8 mouse cellular contexts compared by ENCODE assay signal in genomic region chr2:116068901-116069300, GRCm38 (mm10). TPM values are rescaled to one million over a fixed set of nuclear protein-coding genes. Genes with fewer than 3 reads are reported as not detected.
DNase-seq lines count a peak whose midpoint lies in the region; ATAC-seq and TF ChIP-seq lines count a peak whose summit lies in the region.

No protein-coding gene starts in this region.

- H3K27me3 ChIP-seq in kidney, embryonic 14.5 days (ENCODE audit: control insufficient read depth, insufficient read depth, low read length) = no peaks in the 10 kb centered on the region
- H3K27me3 ChIP-seq in hindbrain, postnatal 0 days (ENCODE audit: insufficient read depth, low read length) = peaks cover 21% of the 10 kb centered on the region
- H3K27me3 ChIP-seq in midbrain, postnatal 0 days (ENCODE audit: insufficient read depth, low read length) = peaks cover 7% of the 10 kb centered on the region

- H3K4me2 ChIP-seq in kidney, embryonic 14.5 days (replicated peaks; ENCODE audit: low read depth, low read length) = peak overlapping the region; percentile 74
- peak overlapping the region; percentile 72 for H3K4me2 ChIP-seq in hindbrain, postnatal 0 days (ENCODE audit: low read depth, low read length)
- H3K4me2 ChIP-seq in midbrain, postnatal 0 days (ENCODE audit: low read depth, low read length, poor library complexity, severe bottlenecking) = peak overlapping the region; percentile 74

- peak overlapping the region; percentile 91 for H3K9ac ChIP-seq in kidney, embryonic 14.5 days (ENCODE audit: low read depth, low read length)
- peak overlapping the region; percentile 56 for H3K9ac ChIP-seq in hindbrain, postnatal 0 days (replicated peaks; ENCODE audit: low read length)
- peak overlapping the region; percentile 54 for H3K9ac ChIP-seq in midbrain, postnatal 0 days (replicated peaks; ENCODE audit: low read length, poor library complexity, severe bottlenecking)

- no peak for DNase-seq in kidney, postnatal 36 days
- DNase-seq in hindbrain, postnatal 0 days (ENCODE audit: low spot score) = no peak
- no peak for DNase-seq in midbrain, postnatal 0 days (ENCODE audit: low spot score)
- DNase-seq in frontal cortex, postnatal 25 days (ENCODE audit: low spot score in 2 of 2) = no peak
- no peak for DNase-seq in testis, postnatal 10 days (ENCODE audit: low spot score)
- DNase-seq in B cell, adult 2 months = no peak

- no peak for TF ChIP-seq CTCF in embryonic fibroblast, embryonic 13.5 days (IDR thresholded peaks at IDR 0.05; ENCODE audit: borderline replicate concordance, insufficient read depth, low read length)
- TF ChIP-seq CTCF in hindbrain, postnatal 0 days (IDR thresholded peaks at IDR 0.05; ENCODE audit: low read depth) = no peak
- no peak for TF ChIP-seq CTCF in midbrain, postnatal 0 days (IDR thresholded peaks at IDR 0.05)

- ATAC-seq in kidney, embryonic 14.5 days (ENCODE audit: low FRiP score, low TSS enrichment) = no peak
- no peak for ATAC-seq in hindbrain, postnatal 0 days
- ATAC-seq in midbrain, postnatal 0 days (ENCODE audit: low FRiP score) = no peak

- H3K27ac ChIP-seq in kidney, embryonic 14.5 days (ENCODE audit: low read depth, low read length) = peak overlapping the region; percentile 99
- H3K27ac ChIP-seq in embryonic fibroblast, embryonic 13.5 days (ENCODE audit: insufficient read depth, low read length) = 0 out of 2 replicates have a peak overlapping the region, but pooled peaks have one; percentile 16
- H3K27ac ChIP-seq in hindbrain, postnatal 0 days = peak overlapping the region; percentile 69
- peak overlapping the region; percentile 68 for H3K27ac ChIP-seq in midbrain, postnatal 0 days (ENCODE audit: low read depth, low read length)

- H3K9me3 ChIP-seq in kidney, embryonic 14.5 days (ENCODE audit: control insufficient read depth, low read length) = no peaks in the 10 kb centered on the region
- H3K9me3 ChIP-seq in hindbrain, postnatal 0 days (ENCODE audit: low read length) = no peaks in the 10 kb centered on the region
- no peaks in the 10 kb centered on the region for H3K9me3 ChIP-seq in midbrain, postnatal 0 days (ENCODE audit: low read length)

- 0 out of 2 replicates have a peak, but pooled peaks cover 1% of the 10 kb centered on the region for H3K4me1 ChIP-seq in kidney, embryonic 14.5 days (ENCODE audit: control insufficient read depth, insufficient read depth, low read length)
- H3K4me1 ChIP-seq in embryonic fibroblast, embryonic 13.5 days (ENCODE audit: control insufficient read depth, insufficient read depth, low read length) = no peaks in the 10 kb centered on the region
- no peaks in the 10 kb centered on the region for H3K4me1 ChIP-seq in hindbrain, postnatal 0 days (ENCODE audit: insufficient read depth, low read length)
- no peaks in the 10 kb centered on the region for H3K4me1 ChIP-seq in midbrain, postnatal 0 days (ENCODE audit: insufficient read depth, low read length)

- peaks cover 2% of the 10 kb centered on the region; the same call in 1 of the 2 replicates for H3K36me3 ChIP-seq in kidney, embryonic 14.5 days (ENCODE audit: control insufficient read depth, insufficient read depth, low read length)
- no peaks in the 10 kb centered on the region for H3K36me3 ChIP-seq in hindbrain, postnatal 0 days (ENCODE audit: insufficient read depth, low read length)
- no peaks in the 10 kb centered on the region for H3K36me3 ChIP-seq in midbrain, postnatal 0 days (ENCODE audit: insufficient read depth, low read length)

- peak overlapping the region; percentile 72 for H3K4me3 ChIP-seq in kidney, embryonic 14.5 days (ENCODE audit: low read length)
- H3K4me3 ChIP-seq in embryonic fibroblast, embryonic 13.5 days (ENCODE audit: insufficient read depth, low read length) = peak overlapping the region; percentile 51
- peak overlapping the region; percentile 51 for H3K4me3 ChIP-seq in hindbrain, postnatal 0 days (ENCODE audit: low read length)
- peak overlapping the region; percentile 56 for H3K4me3 ChIP-seq in midbrain, postnatal 0 days (ENCODE audit: low read depth, low read length)

- no peak for TF ChIP-seq POLR2A in embryonic fibroblast, embryonic 13.5 days (IDR thresholded peaks at IDR 0.05; ENCODE audit: low read depth, low read length)

- 7% methylated on average over 7 of the region's 7 CpGs for WGBS in kidney, embryonic 14.5 days
- 18% methylated on average over 7 of the region's 7 CpGs for WGBS in hindbrain, postnatal 0 days
- 30% methylated on average over 7 of the region's 7 CpGs for WGBS in midbrain, postnatal 0 days

RNA-seq across cellular contexts. Expression of gene Meis2, which starts 3.3 kb away (rescaled TPM):
- polyA plus RNA-seq in kidney, embryonic 14.5 days (2014; fragmentation: Nextera tagmentation; extraction: Ambion mirVana) = 111 and 112 TPM in 2 replicates
- polyA plus RNA-seq in embryonic fibroblast, embryonic 13.5 days (2011; ENCODE audit: insufficient read length, low read depth, missing spikeins) = 46.7 and 65.5 TPM in 2 replicates
- 132 and 133 TPM in 2 replicates for total RNA-seq in hindbrain, postnatal 0 days (2014; rRNA removed)
- polyA plus RNA-seq in hindbrain, postnatal 0 days (2015; fragmentation: Nextera tagmentation; extraction: Ambion mirVana) = 94.4 and 105 TPM in 2 replicates
- 121 and 147 TPM in 2 replicates for total RNA-seq in midbrain, postnatal 0 days (2014; rRNA removed)
- 52.1 and 58.3 TPM in 2 replicates for polyA plus RNA-seq in midbrain, postnatal 0 days (2015; fragmentation: Nextera tagmentation; extraction: Ambion mirVana)

Comparison
In these comparisons a context has a peak if more than half of its experiments do, and no peak if none do; other contexts are left out.
1. H3K27ac ChIP-seq: peak in every context shown above with its lines; median percentile 99 in kidney, embryonic 14.5 days; 69 in hindbrain, postnatal 0 days; 68 in midbrain, postnatal 0 days; 16 in embryonic fibroblast, embryonic 13.5 days.